Mouse (Mus musculus) brain, adult 2 months (tissue): ENCODE data around the gene Cdh22.
A peak's percentile ranks its signal among the peaks of the same experiment; 100 is the strongest.

Experiments used
- DNase-seq: peaks from one replicate; pipeline ENCODE4 v3.0.0; 2011; ENCODE audit warnings: low read depth, low spot score

Gene Cdh22

GRCm38 (mm10) chr2:165089470-165089869 is 145.2 kb downstream of the Cdh22 start:
- DNase-seq: no peak

- DNase-seq: no peak
Observed at GRCm38 (mm10) chr2:165086634-165087033, 148.0 kb downstream of the Cdh22 start.

GRCm38 (mm10) chr2:165081257-165081656 is 153.4 kb downstream of the Cdh22 start:
- DNase-seq: no peak

- no peak for DNase-seq
Observed at GRCm38 (mm10) chr2:165080657-165081056, 154.0 kb downstream of the Cdh22 start.

GRCm38 (mm10) chr2:165078605-165079004 is 156.0 kb downstream of the Cdh22 start:
- DNase-seq: no peak

GRCm38 (mm10) chr2:165078045-165078444 is 156.6 kb downstream of the Cdh22 start:
- peak; percentile 40 for DNase-seq

- DNase-seq: peak; percentile 44
Observed at GRCm38 (mm10) chr2:165077055-165077454, 157.6 kb downstream of the Cdh22 start.

- DNase-seq: peak; percentile 94
Observed at GRCm38 (mm10) chr2:165074937-165075336, 159.7 kb downstream of the Cdh22 start.

GRCm38 (mm10) chr2:165074081-165074884 is 160.4 kb downstream of the Cdh22 start:
- peak; percentile 95 for DNase-seq

- peak; percentile 96 for DNase-seq
Observed at GRCm38 (mm10) chr2:165073381-165073781, 161.3 kb downstream of the Cdh22 start.

GRCm38 (mm10) chr2:165070096-165070816 is 164.4 kb downstream of the Cdh22 start:
- peak; percentile 93 for DNase-seq

GRCm38 (mm10) chr2:165068806-165069205 is 165.8 kb downstream of the Cdh22 start:
- DNase-seq: peak; percentile 51

GRCm38 (mm10) chr2:165064489-165064888 is 170.2 kb downstream of the Cdh22 start:
- peak; percentile 91 for DNase-seq

- DNase-seq: no peak
Observed at GRCm38 (mm10) chr2:165061638-165062433, 172.8 kb downstream of the Cdh22 start.
